Mouse (Mus musculus) C2C12 (cell line): ENCODE results near the gene Efna3. TPM values are rescaled to one million over a fixed set of nuclear protein-coding genes. Genes with fewer than 3 reads are reported as not detected.

Source experiments
- H3K27me3 ChIP-seq: one replicate; pipeline ENCODE4 v1.6.1; 2011; ENCODE audit not compliant: control insufficient read depth, insufficient read depth, insufficient read length
- H3K36me3 ChIP-seq: one replicate; pipeline ENCODE4 v1.6.1; 2011; ENCODE audit not compliant: control insufficient read depth, insufficient read depth
- H3K4me3 ChIP-seq: one replicate; pipeline ENCODE4 v1.5.1; 2011; ENCODE audit warnings: mild to moderate bottlenecking, control low read depth; ENCODE audit not compliant: poor library complexity, insufficient read depth, severe bottlenecking
- H3K79me2 ChIP-seq: one replicate; pipeline ENCODE4 v1.6.1; 2011; ENCODE audit not compliant: control insufficient read depth, insufficient read depth
- H3K79me3 ChIP-seq: one replicate; pipeline ENCODE4 v1.6.1; 2011; ENCODE audit warnings: low read depth, control low read depth
- H3ac ChIP-seq: one replicate; pipeline ENCODE3; 2011; ENCODE audit warnings: low read depth; ENCODE audit not compliant: control insufficient read depth, insufficient read length
- CEBPB ChIP-seq: IDR thresholded peaks from one replicate; pipeline ENCODE4 v1.6.1; 2011; ENCODE audit warnings: low read depth, mild to moderate bottlenecking, control low read depth, moderate library complexity
- CTCF ChIP-seq: IDR thresholded peaks from one replicate; pipeline ENCODE4 v1.5.1; 2011; ENCODE audit not compliant: control insufficient read depth, insufficient read depth, insufficient read length
- FOSL1 ChIP-seq: IDR thresholded peaks from one replicate; pipeline ENCODE4 v1.8.0; 2011; ENCODE audit warnings: mild to moderate bottlenecking, low read length; ENCODE audit not compliant: poor library complexity, insufficient read depth, severe bottlenecking
- MAX ChIP-seq: IDR thresholded peaks from one replicate; pipeline ENCODE4 v1.6.1; 2011; ENCODE audit warnings: mild to moderate bottlenecking, control low read depth
- MYOD1 ChIP-seq: IDR thresholded peaks from one replicate; pipeline ENCODE4 v1.6.1; 2011; ENCODE audit warnings: low read depth; ENCODE audit not compliant: control insufficient read depth, insufficient read length
- MYOG ChIP-seq: IDR thresholded peaks from one replicate; pipeline ENCODE4 v1.6.1; 2011; ENCODE audit not compliant: control insufficient read depth, insufficient read length; ENCODE audit errors: extremely low read depth
- USF1 ChIP-seq: IDR thresholded peaks from one replicate; pipeline ENCODE4 v1.6.1; 2011; ENCODE audit warnings: low read depth, mild to moderate bottlenecking, control low read depth, moderate library complexity
- polyA plus RNA-seq: library from polyadenylated mRNA; unstranded; fragments of >200 nt; fragmentation: generic; extraction: Trizol; gene quantifications from one replicate; pipeline ENCODE4 v1.2.1, GENCODE M21; 2012; ENCODE audit warnings: missing spikeins

Efna3 gene
- polyA plus RNA-seq, 1 experiment: 2.9 TPM

- Histone ChIP-seq H3K79me3 (no peaks in the 10 kb centered on the region), H3K79me2 (no peaks in the 10 kb centered on the region), H3K4me3 (no peak within 1 kb of the TSS), H3K27me3 (peaks cover 15% of the 10 kb centered on the region), H3ac (no peak within 1 kb of the TSS), H3K36me3 (no peaks in the 10 kb centered on the region)
- TF ChIP-seq FOSL1: no peak
- no peak for TF ChIP-seq USF1
- no peak for TF ChIP-seq CTCF
- TF ChIP-seq MYOD1: no peak
- TF ChIP-seq CEBPB: no peak
- TF ChIP-seq MYOG: no peak
- no peak for TF ChIP-seq MAX
Measured at GRCm38 (mm10) chr3:89361675-89362074, 38.9 kb upstream of the Efna3 start, which contains the start of gene Dcst2. Gene Dcst2 (plus strand): TSS chr3:89361975.

GRCm38 (mm10) chr3:89360237-89360636 is 37.5 kb upstream of the Efna3 start:
- TF ChIP-seq CTCF: no peak
- TF ChIP-seq MYOD1: no peak
- TF ChIP-seq USF1: no peak
- TF ChIP-seq FOSL1: no peak
- no peak for TF ChIP-seq MAX
- no peak for TF ChIP-seq CEBPB
- TF ChIP-seq MYOG: no peak
- Histone ChIP-seq H3K36me3 (no peaks in the 10 kb centered on the region), H3K4me3 (no peak overlapping the region), H3ac (no peak overlapping the region), H3K27me3 (peaks cover 14% of the 10 kb centered on the region), H3K79me2 (no peaks in the 10 kb centered on the region), H3K79me3 (no peaks in the 10 kb centered on the region)

- H3K4me3 ChIP-seq: no peak overlapping the region
- no peaks in the 10 kb centered on the region for H3K79me2 ChIP-seq
- TF ChIP-seq MYOD1 (no peak), CEBPB (no peak), MYOG (no peak), USF1 (no peak), FOSL1 (no peak), CTCF (no peak), MAX (no peak)
- no peaks in the 10 kb centered on the region for H3K79me3 ChIP-seq
- H3K36me3 ChIP-seq: no peaks in the 10 kb centered on the region
- peaks cover 8% of the 10 kb centered on the region for H3K27me3 ChIP-seq
- H3ac ChIP-seq: no peak overlapping the region
Measured at GRCm38 (mm10) chr3:89359630-89360029, 36.9 kb upstream of the Efna3 start.

GRCm38 (mm10) chr3:89356029-89356428 is 33.3 kb upstream of the Efna3 start:
- no peak overlapping the region for H3ac ChIP-seq
- H3K36me3 ChIP-seq: no peaks in the 10 kb centered on the region
- H3K79me3 ChIP-seq: no peaks in the 10 kb centered on the region
- peaks cover 8% of the 10 kb centered on the region for H3K27me3 ChIP-seq
- H3K4me3 ChIP-seq: no peak overlapping the region
- no peaks in the 10 kb centered on the region for H3K79me2 ChIP-seq
- no peak for TF ChIP-seq FOSL1
- TF ChIP-seq MAX: no peak
- no peak for TF ChIP-seq CTCF
- TF ChIP-seq USF1: no peak
- TF ChIP-seq MYOD1: no peak
- no peak for TF ChIP-seq MYOG
- no peak for TF ChIP-seq CEBPB

- Histone ChIP-seq H3K4me3 (no peak overlapping the region), H3K79me3 (no peaks in the 10 kb centered on the region), H3K36me3 (no peaks in the 10 kb centered on the region), H3K27me3 (peaks cover 8% of the 10 kb centered on the region), H3K79me2 (no peaks in the 10 kb centered on the region), H3ac (no peak overlapping the region)
- no peak for TF ChIP-seq MYOD1
- no peak for TF ChIP-seq USF1
- TF ChIP-seq MYOG: no peak
- TF ChIP-seq MAX: no peak
- no peak for TF ChIP-seq CTCF
- no peak for TF ChIP-seq FOSL1
Measured at GRCm38 (mm10) chr3:89355512-89355902, 32.7 kb upstream of the Efna3 start.

- H3K4me3 ChIP-seq: no peak overlapping the region
- H3K79me2 ChIP-seq: no peaks in the 10 kb centered on the region
- H3K79me3 ChIP-seq: no peaks in the 10 kb centered on the region
- no peaks in the 10 kb centered on the region for H3K36me3 ChIP-seq
- TF ChIP-seq MYOG (no peak), CEBPB (no peak), FOSL1 (no peak), CTCF (peak; percentile 83), USF1 (no peak)
- H3ac ChIP-seq: no peak overlapping the region
- peaks cover 8% of the 10 kb centered on the region for H3K27me3 ChIP-seq
Measured at GRCm38 (mm10) chr3:89354816-89355511, 32.2 kb upstream of the Efna3 start.
